Mouse (Mus musculus): ENCODE measurements around the gene Rpl39l.
A peak's percentile ranks its signal among the peaks of the same experiment; 100 is the strongest.
"Not testable (repeated sequence)": the region's sequence is repeated elsewhere in the genome, so short reads cannot be mapped to it uniquely, and the experiment has no call there.

Gene Rpl39l

GRCm38 (mm10) chr16:10170005-10170404 lies at the start of gene Rpl39l:
TSS of gene Rpl39l (plus strand) at chr16:10170226.
- DNase-seq = no peak

GRCm38 (mm10) chr16:10127586-10127985 lies 42.4 kb upstream of the Rpl39l start:
- DNase-seq = no peak

GRCm38 (mm10) chr16:10129052-10129911 lies 40.7 kb upstream of the Rpl39l start:
- no peak for DNase-seq

GRCm38 (mm10) chr16:10143166-10143565 lies 26.9 kb upstream of the Rpl39l start:
- DNase-seq = peak; percentile 20 to 40

- no peak for DNase-seq
Measured at GRCm38 (mm10) chr16:10147401-10147800, 22.6 kb upstream of the Rpl39l start.

- DNase-seq = no peak
Measured at GRCm38 (mm10) chr16:10169123-10169905, 712 bp upstream of the Rpl39l start.

- no peak for DNase-seq
Measured at GRCm38 (mm10) chr16:10171276-10171675, 1.2 kb downstream of the Rpl39l start.

GRCm38 (mm10) chr16:10172179-10172820 lies 2.3 kb downstream of the Rpl39l start:
- DNase-seq = no peak

GRCm38 (mm10) chr16:10187461-10187860 lies 17.4 kb downstream of the Rpl39l start:
- DNase-seq = not testable (repeated sequence)

GRCm38 (mm10) chr16:10192679-10193506 lies 22.9 kb downstream of the Rpl39l start, which contains the start of gene Atf7ip2:
TSS of gene Atf7ip2 (plus strand) at chr16:10192712.
- DNase-seq = peak; percentile 95

- DNase-seq = no peak
Measured at GRCm38 (mm10) chr16:10208777-10209176, 38.8 kb downstream of the Rpl39l start.

- not testable (repeated sequence) for DNase-seq
Measured at GRCm38 (mm10) chr16:10216366-10216765, 46.3 kb downstream of the Rpl39l start.

- DNase-seq = not testable (repeated sequence)
Measured at GRCm38 (mm10) chr16:10217020-10217419, 47.0 kb downstream of the Rpl39l start.

Measured in kidney, postnatal 25 days (tissue).